Mouse (Mus musculus) testis, adult 2 months (tissue): ENCODE results near the gene Rpf2. TPM values are rescaled to one million over a fixed set of nuclear protein-coding genes. Genes with fewer than 3 reads are reported as not detected.

Experiments
- H3K27ac ChIP-seq: fragments of 200-500 bp; 2 replicates; pipeline ENCODE4 v1.5.1; 2012; ENCODE audit warnings: low read depth, low read length; ENCODE audit not compliant: control insufficient read depth, insufficient read depth
- H3K27me3 ChIP-seq: fragments of 200-500 bp; 2 replicates; pipeline ENCODE4 v1.6.1; 2012; ENCODE audit warnings: mild to moderate bottlenecking, low read length, moderate library complexity; ENCODE audit not compliant: control insufficient read depth, insufficient read depth
- H3K36me3 ChIP-seq: fragments of 200-500 bp; 2 replicates; pipeline ENCODE4 v1.6.1; 2012; ENCODE audit warnings: mild to moderate bottlenecking, low read length; ENCODE audit not compliant: control insufficient read depth, insufficient read depth
- H3K4me1 ChIP-seq: fragments of 200-500 bp; 2 replicates; pipeline ENCODE4 v1.6.1; 2012; ENCODE audit warnings: low read length; ENCODE audit not compliant: control insufficient read depth, insufficient read depth
- H3K4me3 ChIP-seq: fragments of 200-500 bp; 2 replicates; pipeline ENCODE4 v1.5.1; 2012; ENCODE audit warnings: low read depth, mild to moderate bottlenecking, low read length, moderate library complexity, mixed read lengths; ENCODE audit not compliant: control insufficient read depth
- CTCF ChIP-seq: fragments of 200-500 bp; IDR thresholded peaks from 2 replicates; pipeline ENCODE4 v1.5.1; 2012; ENCODE audit warnings: low read depth, mild to moderate bottlenecking, inconsistent platforms, low read length, moderate library complexity; ENCODE audit not compliant: control insufficient read depth, insufficient read depth, insufficient replicate concordance
- POLR2A ChIP-seq: fragments of 200-500 bp; IDR thresholded peaks from 2 replicates; pipeline ENCODE4 v1.6.1; 2012; ENCODE audit warnings: low read depth, mild to moderate bottlenecking, inconsistent platforms, low read length, moderate library complexity; ENCODE audit not compliant: control insufficient read depth
- polyA plus RNA-seq: library from polyadenylated mRNA; depleted of rRNA; stranded (reverse); fragments of >200 nt; gene quantifications from 2 replicates; pipeline ENCODE4 v1.2.3, GENCODE M21; 2012; rRNA removed

The Rpf2 gene
- polyA plus RNA-seq, 1 experiment = 14.6 TPM

- no peak overlapping the region for H3K27ac ChIP-seq
Observed at GRCm38 (mm10) chr10:40189689-40190088, 57.1 kb downstream of the Rpf2 start.

GRCm38 (mm10) chr10:40188831-40189230, 58.0 kb downstream of the Rpf2 start:
- Histone ChIP-seq H3K36me3 (no peaks in the 10 kb centered on the region), H3K4me3 (peak overlapping the region; percentile 10), H3K27me3 (no peaks in the 10 kb centered on the region), H3K4me1 (no peaks in the 10 kb centered on the region; the same call in 1 of the 2 replicates), H3K27ac (no peak overlapping the region)
- no peak for TF ChIP-seq CTCF
- TF ChIP-seq POLR2A = no peak

More at GRCm38 (mm10) chr10:40189689-40190088, 57.1 kb downstream of the Rpf2 start:
- no peaks in the 10 kb centered on the region for H3K27me3 ChIP-seq
- H3K36me3 ChIP-seq = no peaks in the 10 kb centered on the region
- TF ChIP-seq CTCF (no peak), POLR2A (no peak)
- no peak overlapping the region; the same call in 1 of the 2 replicates for H3K4me3 ChIP-seq
- no peaks in the 10 kb centered on the region; the same call in 1 of the 2 replicates for H3K4me1 ChIP-seq

- TF ChIP-seq POLR2A = no peak
- no peak for TF ChIP-seq CTCF
- H3K27me3 ChIP-seq = no peaks in the 10 kb centered on the region
- H3K4me3 ChIP-seq = no peak overlapping the region
- H3K36me3 ChIP-seq = no peaks in the 10 kb centered on the region
- no peaks in the 10 kb centered on the region for H3K4me1 ChIP-seq
- H3K27ac ChIP-seq = no peak overlapping the region
Observed at GRCm38 (mm10) chr10:40185956-40186355, 60.9 kb downstream of the Rpf2 start.

DNA sequence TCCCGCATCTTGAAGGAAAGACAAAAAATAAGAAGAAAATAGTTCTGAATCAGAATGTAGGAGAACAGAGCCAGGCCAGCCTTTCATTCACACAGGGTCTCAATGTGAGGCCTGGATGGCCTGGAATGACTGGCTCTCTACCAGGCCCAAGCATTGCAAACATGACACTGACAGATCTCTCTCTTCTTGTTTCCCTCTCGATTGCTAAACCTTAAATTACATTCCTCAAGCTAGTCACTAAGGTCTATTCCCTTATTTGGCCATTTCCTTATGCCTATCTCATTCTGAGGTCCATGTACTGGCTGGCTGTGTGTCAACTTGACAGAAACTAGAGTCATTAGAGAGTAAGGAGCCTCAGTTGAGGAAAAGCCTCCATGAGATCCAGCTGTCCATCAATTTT, 66.8 kb downstream of the Rpf2 start:
- no peak overlapping the region for H3K27ac ChIP-seq
- no peaks in the 10 kb centered on the region for H3K36me3 ChIP-seq
- TF ChIP-seq CTCF (no peak), POLR2A (no peak)

DNA sequence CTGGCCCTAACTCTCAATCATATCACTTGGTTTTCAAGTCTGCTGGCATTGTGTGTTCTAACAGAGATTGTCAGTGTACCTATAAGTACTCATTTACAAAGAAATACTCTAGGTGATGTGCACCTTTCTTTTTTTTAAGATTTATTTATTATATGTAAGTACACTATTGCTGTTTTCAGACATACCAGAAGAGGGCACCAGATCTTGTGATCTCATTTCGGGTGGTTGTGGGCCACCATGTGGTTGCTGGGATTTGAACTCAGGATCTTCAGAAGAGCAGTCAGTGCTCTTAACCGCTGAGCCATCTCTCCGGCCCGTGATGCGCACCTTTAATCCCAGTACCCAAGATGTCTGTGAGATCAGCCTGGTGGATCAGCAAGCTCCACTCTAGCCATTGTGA, 67.7 kb downstream of the Rpf2 start:
- H3K4me3 ChIP-seq = no peak overlapping the region
- H3K36me3 ChIP-seq = no peaks in the 10 kb centered on the region
- H3K27ac ChIP-seq = no peak overlapping the region
- no peaks in the 10 kb centered on the region for H3K4me1 ChIP-seq
- H3K27me3 ChIP-seq = no peaks in the 10 kb centered on the region
- TF ChIP-seq CTCF (no peak), POLR2A (no peak)

More for the DNA sequence above, 66.8 kb downstream of the Rpf2 start:
- Histone ChIP-seq H3K4me3 (no peak overlapping the region), H3K4me1 (no peaks in the 10 kb centered on the region), H3K27me3 (no peaks in the 10 kb centered on the region)

GRCm38 (mm10) chr10:40177323-40177962, 69.4 kb downstream of the Rpf2 start:
- no peaks in the 10 kb centered on the region for H3K36me3 ChIP-seq
- H3K4me1 ChIP-seq = no peaks in the 10 kb centered on the region
- H3K27ac ChIP-seq = no peak overlapping the region
- no peaks in the 10 kb centered on the region for H3K27me3 ChIP-seq
- TF ChIP-seq CTCF = no peak
- no peak overlapping the region for H3K4me3 ChIP-seq

Other genes starting within 250 kb of the Rpf2 start
- gene Mfsd4b1, start 221.8 kb downstream of the Rpf2 start, polyA plus RNA-seq = 0.27 and 0.40 TPM in 2 replicates
- gene Slc16a10, start 104.8 kb downstream of the Rpf2 start, polyA plus RNA-seq = 2.5 and 4.3 TPM in 2 replicates
- 3.4 and 5.1 TPM in 2 replicates for gene Gtf3c6, start 11.1 kb upstream of the Rpf2 start, polyA plus RNA-seq
- gene Amd1, start 55.1 kb upstream of the Rpf2 start, polyA plus RNA-seq = 17.9 and 18.8 TPM in 2 replicates
- 13.3 and 14.3 TPM in 2 replicates for gene Cdk19, start 92.5 kb upstream of the Rpf2 start, polyA plus RNA-seq